Mouse (Mus musculus) NIH3T3 (cell line): Measurements from ENCODE around the gene Ttc4.
A peak's percentile ranks its signal among the peaks of the same experiment; 100 is the strongest.

Experiments
- DNase-seq: peaks from one replicate; pipeline ENCODE4 v3.0.0-alpha.2; 2012; ENCODE audit warnings: low read depth

Gene Ttc4

DNA sequence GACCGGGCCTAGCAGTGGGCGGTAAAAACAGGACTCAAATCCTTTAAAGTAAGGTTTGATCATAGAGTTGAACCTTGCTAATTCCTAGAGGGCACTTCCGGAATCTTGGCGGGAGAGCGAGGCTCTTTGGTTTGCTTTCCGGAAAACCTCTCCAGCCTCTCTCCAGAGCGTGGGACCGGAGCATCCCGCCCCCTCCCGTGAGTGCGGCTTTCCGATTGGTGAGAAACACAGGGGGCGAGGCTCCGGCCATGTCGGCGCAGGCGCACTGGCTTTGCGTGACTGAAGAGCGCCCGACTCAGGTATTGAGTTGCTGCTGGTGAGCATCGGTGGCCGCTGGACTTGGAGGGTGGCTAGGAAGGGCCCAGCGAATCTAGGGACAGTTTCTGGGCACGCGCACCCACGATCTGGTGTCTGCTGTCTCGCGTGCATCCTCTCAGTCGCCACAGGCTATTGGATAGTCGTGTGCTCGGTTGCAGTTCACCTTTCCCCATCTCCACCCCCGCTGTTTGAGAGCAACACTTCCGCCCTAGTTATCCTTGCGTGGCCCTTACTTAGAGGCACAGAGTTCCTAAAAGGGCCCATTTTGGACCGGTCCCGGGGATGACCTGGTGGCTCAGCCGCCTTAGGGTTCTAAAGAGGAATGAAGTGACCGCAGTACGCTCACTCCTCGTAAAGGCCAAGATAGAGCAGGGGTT lies 27.8 kb downstream of the Ttc4 start, which contains the start of gene Pars2:
TSS of gene Pars2 (plus strand) at position 237 of the 695 bp plus-strand sequence.
- DNase-seq = peak; percentile 99

DNA sequence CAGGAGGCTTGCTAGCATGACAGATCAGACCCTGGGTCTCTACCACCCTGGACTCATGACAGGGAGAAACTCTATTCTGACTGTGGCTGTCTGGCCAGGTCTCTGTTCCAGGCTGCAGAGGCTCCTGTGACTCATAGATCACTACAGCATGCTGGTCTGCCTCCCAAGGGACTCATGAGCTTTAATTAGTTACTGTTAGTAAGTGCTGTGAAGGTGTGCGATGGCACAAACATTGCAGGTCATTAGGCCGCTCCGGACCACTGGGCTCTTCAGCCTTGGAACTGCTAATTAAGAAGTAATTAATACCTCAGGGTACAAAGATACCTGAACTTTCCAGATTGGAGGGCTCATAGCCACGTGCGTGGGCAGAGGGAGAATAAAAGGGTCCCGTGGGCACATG lies 31.6 kb downstream of the Ttc4 start:
- peak; percentile 58 for DNase-seq

- no peak for DNase-seq
Observed at GRCm38 (mm10) chr4:106645797-106646196, 32.9 kb downstream of the Ttc4 start.

- DNase-seq = no peak
Observed at GRCm38 (mm10) chr4:106644218-106644610, 34.5 kb downstream of the Ttc4 start.

GRCm38 (mm10) chr4:106643483-106644217 lies 35.1 kb downstream of the Ttc4 start:
- peak; percentile 70 for DNase-seq

GRCm38 (mm10) chr4:106634086-106634479 lies 44.7 kb downstream of the Ttc4 start:
- DNase-seq = no peak

- peak; percentile 51 for DNase-seq
Observed at GRCm38 (mm10) chr4:106633281-106634085, 45.3 kb downstream of the Ttc4 start.

DNA sequence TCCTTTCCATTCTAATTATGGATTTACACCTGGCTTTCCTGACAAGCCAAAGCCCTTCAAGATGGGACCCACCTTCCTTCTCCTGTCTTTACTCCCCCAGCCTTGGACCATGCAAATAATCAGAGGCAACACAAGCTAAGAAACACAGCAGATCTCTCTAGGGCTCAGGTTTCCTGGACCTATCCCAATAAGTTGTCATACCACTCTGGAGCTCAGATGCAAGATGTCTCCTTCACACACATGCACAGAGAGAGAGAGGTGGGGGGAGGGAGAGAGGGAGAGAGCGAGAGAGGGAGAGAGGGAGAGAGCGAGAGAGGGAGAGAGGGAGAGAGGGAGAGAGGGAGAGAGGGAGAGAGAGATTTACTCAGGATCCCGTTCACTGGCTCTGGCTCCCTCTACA lies 46.4 kb downstream of the Ttc4 start:
- DNase-seq = peak; percentile 61

- DNase-seq = peak; percentile 90
Observed at GRCm38 (mm10) chr4:106630333-106631220, 48.2 kb downstream of the Ttc4 start.

GRCm38 (mm10) chr4:106629374-106629773 lies 49.4 kb downstream of the Ttc4 start:
- peak; percentile 51 for DNase-seq

GRCm38 (mm10) chr4:106628650-106629360 lies 49.9 kb downstream of the Ttc4 start:
- no peak for DNase-seq

DNA sequence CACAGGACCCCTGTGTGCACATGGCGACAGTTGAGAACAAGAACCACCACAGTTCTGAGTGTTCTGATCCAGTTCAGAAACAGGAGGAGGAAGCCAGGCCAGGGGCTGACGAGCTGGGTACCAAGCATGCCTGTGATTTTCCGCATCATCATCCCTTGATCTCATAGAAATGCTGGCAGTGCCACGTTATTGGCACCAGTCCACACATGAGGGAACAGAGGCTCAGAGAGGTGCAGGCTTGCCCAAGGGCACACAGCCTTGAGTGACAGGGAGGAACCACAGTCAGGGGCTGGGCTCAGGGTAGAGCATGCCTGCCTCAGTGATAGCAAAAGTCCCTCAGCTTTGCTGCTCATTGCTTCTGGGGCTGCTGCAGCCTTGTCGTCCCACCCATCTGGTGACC lies 50.9 kb downstream of the Ttc4 start:
- peak; percentile 27 for DNase-seq

DNA sequence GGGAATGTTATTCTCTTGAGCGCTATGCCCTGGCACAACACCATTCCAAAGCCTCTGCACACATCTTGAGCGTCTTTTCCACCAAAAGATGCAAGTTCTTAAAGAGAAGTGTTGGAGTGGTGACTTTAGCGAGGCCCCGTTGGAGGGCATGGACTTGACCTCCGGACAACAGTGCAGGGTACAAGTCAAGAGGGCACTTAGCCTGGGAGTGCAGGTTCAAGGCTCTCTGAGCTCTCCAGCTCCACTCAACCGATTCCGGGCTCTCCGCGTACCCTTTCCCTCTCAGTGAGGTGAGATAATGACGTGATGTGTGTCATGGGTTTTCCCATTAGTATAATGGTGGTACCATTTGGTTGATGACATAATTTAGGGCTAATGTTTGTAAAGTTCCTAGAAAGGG lies 54.5 kb downstream of the Ttc4 start:
- DNase-seq = no peak

DNA sequence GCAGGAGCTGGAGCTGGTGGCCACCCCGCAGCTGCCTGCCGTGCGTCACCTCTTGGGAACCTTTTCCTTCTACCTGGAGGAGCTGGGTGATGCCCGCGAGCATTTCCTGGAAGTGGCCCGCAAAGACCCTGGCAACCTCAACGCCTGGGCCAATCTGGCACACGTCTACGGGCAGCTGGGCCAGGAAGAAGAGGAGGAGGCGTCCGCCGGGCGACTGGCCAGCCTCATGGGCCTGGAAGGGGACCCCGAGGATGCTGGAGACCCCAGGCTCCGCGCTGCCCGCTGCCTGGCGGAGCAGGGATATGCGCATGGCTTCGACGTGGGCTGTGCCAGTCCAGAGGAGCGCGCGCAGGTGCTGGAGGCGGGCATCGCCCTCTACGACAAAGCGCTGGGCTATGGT lies 56.0 kb downstream of the Ttc4 start:
- DNase-seq = no peak

DNA sequence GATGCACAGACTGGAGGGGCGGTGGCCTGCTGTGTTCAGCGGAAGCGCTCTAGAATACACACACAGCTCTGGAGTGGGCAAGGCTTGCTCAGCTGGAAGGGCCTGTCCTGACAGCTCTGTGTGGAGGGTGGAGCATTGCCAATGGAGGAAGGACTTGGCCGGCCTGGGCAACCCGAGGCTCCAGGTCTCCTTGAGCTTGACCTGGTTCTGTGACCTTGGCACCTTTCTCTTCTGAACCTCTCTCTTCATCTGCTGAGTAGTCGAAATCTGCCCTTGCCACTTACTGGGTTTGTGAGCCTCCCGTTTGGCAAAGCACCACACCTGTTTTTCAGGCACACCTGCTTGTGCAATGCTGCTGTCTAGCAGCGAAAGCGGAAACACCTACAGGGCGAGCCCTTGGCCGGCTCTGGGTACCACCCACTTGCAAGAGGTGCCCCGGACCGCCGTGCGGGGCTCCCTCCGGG lies 56.7 kb downstream of the Ttc4 start, which contains the start of gene Ttc22:
TSS of gene Ttc22 (plus strand) at position 403 of the 464 bp plus-strand sequence.
- no peak for DNase-seq

GRCm38 (mm10) chr4:106621428-106621827 lies 57.3 kb downstream of the Ttc4 start:
- no peak for DNase-seq

- no peak for DNase-seq
Observed at GRCm38 (mm10) chr4:106618898-106619297, 59.8 kb downstream of the Ttc4 start.

GRCm38 (mm10) chr4:106617056-106617455 lies 61.7 kb downstream of the Ttc4 start, which contains the start of gene Lexm:
TSS of gene Lexm (minus strand) at chr4:106617241.
- DNase-seq = peak; percentile 40

GRCm38 (mm10) chr4:106615637-106616036 lies 63.1 kb downstream of the Ttc4 start:
- DNase-seq = no peak

DNA sequence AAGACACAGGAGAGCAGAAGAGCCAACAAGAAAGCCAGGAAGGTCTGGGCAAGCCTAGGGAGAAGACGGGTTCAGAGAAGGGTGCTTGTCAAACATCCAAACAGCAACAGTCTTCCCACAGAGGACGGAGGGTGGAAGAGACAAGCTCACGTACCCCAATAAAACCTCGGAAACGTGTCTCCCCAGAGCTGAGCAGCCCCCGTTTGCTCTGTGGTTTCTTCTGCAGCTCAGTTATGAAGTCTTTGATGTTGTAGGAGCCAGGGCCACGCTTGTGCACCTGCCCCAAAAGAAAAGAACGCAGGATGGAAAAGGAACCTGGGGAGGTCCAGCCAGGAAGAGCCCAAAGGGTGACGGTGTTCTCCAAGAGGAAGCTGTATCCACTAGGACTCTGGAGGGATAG lies 63.9 kb downstream of the Ttc4 start:
- no peak for DNase-seq
